Mouse (Mus musculus): ENCODE results near the gene Mrpl28.
A peak's percentile ranks its signal among the peaks of the same experiment; 100 is the strongest.

Mrpl28 gene

GRCm38 (mm10) chr17:26115956-26116487, 7.3 kb upstream of the Mrpl28 start:
- no peak for DNase-seq (ENCODE audit: low spot score in 2 of 2)

- no peak for DNase-seq (ENCODE audit: low spot score in 2 of 2)
Measured at GRCm38 (mm10) chr17:26116503-26117258, 6.6 kb upstream of the Mrpl28 start.

GRCm38 (mm10) chr17:26119766-26120710, 3.3 kb upstream of the Mrpl28 start:
- peak in 1 of 2 experiments; percentile 59 for DNase-seq (ENCODE audit: low spot score in 2 of 2)

- no peak for DNase-seq (ENCODE audit: low spot score in 2 of 2)
Measured at GRCm38 (mm10) chr17:26122431-26123140, 714 bp upstream of the Mrpl28 start.

- DNase-seq (ENCODE audit: low spot score in 2 of 2) = no peak
Measured at GRCm38 (mm10) chr17:26124560-26124959, 1.3 kb downstream of the Mrpl28 start.

- no peak for DNase-seq (ENCODE audit: low spot score in 2 of 2)
Measured at GRCm38 (mm10) chr17:26125226-26125625, 1.9 kb downstream of the Mrpl28 start.

- DNase-seq (ENCODE audit: low spot score in 2 of 2) = no peak
Measured at GRCm38 (mm10) chr17:26131062-26131732, 7.9 kb downstream of the Mrpl28 start.

GRCm38 (mm10) chr17:26131856-26132853, 8.9 kb downstream of the Mrpl28 start:
- DNase-seq (ENCODE audit: low spot score in 2 of 2) = no peak

GRCm38 (mm10) chr17:26137106-26137750, 13.9 kb downstream of the Mrpl28 start:
- DNase-seq (ENCODE audit: low spot score in 2 of 2) = no peak

- DNase-seq (ENCODE audit: low spot score in 2 of 2) = no peak
Measured at GRCm38 (mm10) chr17:26137751-26138130, 14.4 kb downstream of the Mrpl28 start.

- peak; percentile 89 to 95 for DNase-seq (ENCODE audit: low spot score in 2 of 2)
Measured at GRCm38 (mm10) chr17:26138239-26138836, 15.0 kb downstream of the Mrpl28 start, which contains the start of gene Axin1. Gene Axin1, plus strand, starts transcription at chr17:26138688.

- peak in 1 of 2 experiments; percentile 15 for DNase-seq (ENCODE audit: low spot score in 2 of 2)
Measured at GRCm38 (mm10) chr17:26138901-26139381, 15.6 kb downstream of the Mrpl28 start.

GRCm38 (mm10) chr17:26142796-26143195, 19.5 kb downstream of the Mrpl28 start:
- no peak for DNase-seq (ENCODE audit: low spot score in 2 of 2)

- DNase-seq (ENCODE audit: low spot score in 2 of 2) = no peak
Measured at GRCm38 (mm10) chr17:26143386-26143785, 20.1 kb downstream of the Mrpl28 start.

GRCm38 (mm10) chr17:26149056-26149455, 25.8 kb downstream of the Mrpl28 start:
- no peak for DNase-seq (ENCODE audit: low spot score in 2 of 2)

GRCm38 (mm10) chr17:26151886-26152630, 28.8 kb downstream of the Mrpl28 start:
- no peak for DNase-seq (ENCODE audit: low spot score in 2 of 2)

GRCm38 (mm10) chr17:26162736-26163135, 39.4 kb downstream of the Mrpl28 start:
- DNase-seq (ENCODE audit: low spot score in 2 of 2) = no peak

GRCm38 (mm10) chr17:26168039-26168438, 44.7 kb downstream of the Mrpl28 start:
- no peak for DNase-seq (ENCODE audit: low spot score in 2 of 2)

Measured in left cerebral cortex, adult 9 months (tissue).